Mouse (Mus musculus): Measurements from ENCODE around the gene Gopc. TPM values are rescaled to one million over a fixed set of nuclear protein-coding genes. Genes with fewer than 3 reads are reported as not detected.

Gene Gopc
- polyA plus RNA-seq, 1 experiment from 2014 or later: 16.2 TPM

- no peak for ATAC-seq (ENCODE audit: insufficient number of reproducible peaks, low FRiP score, low TSS enrichment, low read depth)
- no peak for DNase-seq (ENCODE audit: low spot score)
These were observed 16.8 kb upstream of the Gopc start for GRCm38 (mm10) chr10:52398715-52399114.

GRCm38 (mm10) chr10:52396647-52397046 is 14.7 kb upstream of the Gopc start:
- WGBS: 89% methylated on average over 3 of the region's 3 CpGs
- DNase-seq (ENCODE audit: low spot score) (no peak), ATAC-seq (ENCODE audit: insufficient number of reproducible peaks, low FRiP score, low TSS enrichment, low read depth) (no peak)
- H3K9ac ChIP-seq (ENCODE audit: low read length): no peak overlapping the region
- no peak overlapping the region for H3K27ac ChIP-seq (replicated peaks; ENCODE audit: low read depth, low read length)
- H3K4me3 ChIP-seq (ENCODE audit: low read depth, low read length): no peak overlapping the region
- no peaks in the 10 kb centered on the region for H3K36me3 ChIP-seq (ENCODE audit: control insufficient read depth, insufficient read depth, low read length)
- no peak overlapping the region for H3K4me2 ChIP-seq (ENCODE audit: low read depth, severe bottlenecking)
- H3K9me3 ChIP-seq (ENCODE audit: control insufficient read depth, low read length): no peaks in the 10 kb centered on the region
- no peaks in the 10 kb centered on the region for H3K4me1 ChIP-seq (ENCODE audit: control insufficient read depth, insufficient read depth, low read length)
- no peaks in the 10 kb centered on the region for H3K27me3 ChIP-seq (ENCODE audit: control insufficient read depth, insufficient read depth, low read length)

More at GRCm38 (mm10) chr10:52398715-52399114, 16.8 kb upstream of the Gopc start:
- Histone ChIP-seq H3K27ac (replicated peaks; ENCODE audit: low read depth, low read length) (no peak overlapping the region), H3K4me1 (ENCODE audit: control insufficient read depth, insufficient read depth, low read length) (no peaks in the 10 kb centered on the region), H3K27me3 (ENCODE audit: control insufficient read depth, insufficient read depth, low read length) (no peaks in the 10 kb centered on the region), H3K9ac (ENCODE audit: low read length) (no peak overlapping the region), H3K4me3 (ENCODE audit: low read depth, low read length) (no peak overlapping the region), H3K9me3 (ENCODE audit: control insufficient read depth, low read length) (no peaks in the 10 kb centered on the region), H3K4me2 (ENCODE audit: low read depth, severe bottlenecking) (no peak overlapping the region), H3K36me3 (ENCODE audit: control insufficient read depth, insufficient read depth, low read length) (no peaks in the 10 kb centered on the region)
- whole genome bisulfite sequencing: 85% methylated on average over 2 of the region's 2 CpGs

- no peak overlapping the region for H3K4me2 ChIP-seq (ENCODE audit: low read depth, severe bottlenecking)
- no peak overlapping the region for H3K4me3 ChIP-seq (ENCODE audit: low read depth, low read length)
- H3K27ac ChIP-seq (replicated peaks; ENCODE audit: low read depth, low read length): no peak overlapping the region
- no peak for DNase-seq (ENCODE audit: low spot score)
- WGBS: 86% methylated on average over 2 of the region's 2 CpGs
- H3K36me3 ChIP-seq (ENCODE audit: control insufficient read depth, insufficient read depth, low read length): no peaks in the 10 kb centered on the region
- no peaks in the 10 kb centered on the region for H3K9me3 ChIP-seq (ENCODE audit: control insufficient read depth, low read length)
- no peaks in the 10 kb centered on the region for H3K27me3 ChIP-seq (ENCODE audit: control insufficient read depth, insufficient read depth, low read length)
- ATAC-seq (ENCODE audit: insufficient number of reproducible peaks, low FRiP score, low TSS enrichment, low read depth): no peak
- no peak overlapping the region for H3K9ac ChIP-seq (ENCODE audit: low read length)
- H3K4me1 ChIP-seq (ENCODE audit: control insufficient read depth, insufficient read depth, low read length): 0 out of 2 replicates have a peak, but pooled peaks cover 3% of the 10 kb centered on the region
These were observed 9.3 kb upstream of the Gopc start for GRCm38 (mm10) chr10:52391208-52391607.

GRCm38 (mm10) chr10:52389438-52389837 is 7.5 kb upstream of the Gopc start:
- no peaks in the 10 kb centered on the region for H3K36me3 ChIP-seq (ENCODE audit: control insufficient read depth, insufficient read depth, low read length)
- no peaks in the 10 kb centered on the region for H3K27me3 ChIP-seq (ENCODE audit: control insufficient read depth, insufficient read depth, low read length)
- WGBS: 53% methylated on average over 3 of the region's 3 CpGs
- DNase-seq (ENCODE audit: low spot score) (no peak), ATAC-seq (ENCODE audit: insufficient number of reproducible peaks, low FRiP score, low TSS enrichment, low read depth) (no peak)
- H3K27ac ChIP-seq (replicated peaks; ENCODE audit: low read depth, low read length): no peak overlapping the region
- H3K9ac ChIP-seq (ENCODE audit: low read length): no peak overlapping the region
- H3K9me3 ChIP-seq (ENCODE audit: control insufficient read depth, low read length): no peaks in the 10 kb centered on the region
- no peak overlapping the region for H3K4me3 ChIP-seq (ENCODE audit: low read depth, low read length)
- H3K4me2 ChIP-seq (ENCODE audit: low read depth, severe bottlenecking): no peak overlapping the region
- H3K4me1 ChIP-seq (ENCODE audit: control insufficient read depth, insufficient read depth, low read length): 0 out of 2 replicates have a peak, but pooled peaks cover 3% of the 10 kb centered on the region

GRCm38 (mm10) chr10:52388922-52389430 is 7.1 kb upstream of the Gopc start, which contains the start of gene Nepn:
Gene Nepn (plus strand): TSS chr10:52388972.
- Histone ChIP-seq H3K4me2 (ENCODE audit: low read depth, severe bottlenecking) (no peak within 1 kb of the TSS), H3K27me3 (ENCODE audit: control insufficient read depth, insufficient read depth, low read length) (no peaks in the 10 kb centered on the region), H3K4me1 (ENCODE audit: control insufficient read depth, insufficient read depth, low read length) (0 out of 2 replicates have a peak, but pooled peaks cover 3% of the 10 kb centered on the region), H3K9me3 (ENCODE audit: control insufficient read depth, low read length) (no peaks in the 10 kb centered on the region), H3K27ac (replicated peaks; ENCODE audit: low read depth, low read length) (no peak within 1 kb of the TSS), H3K9ac (ENCODE audit: low read length) (0 out of 2 replicates have a peak within 1 kb of the TSS, but pooled peaks have one; percentile 17), H3K4me3 (ENCODE audit: low read depth, low read length) (no peak within 1 kb of the TSS), H3K36me3 (ENCODE audit: control insufficient read depth, insufficient read depth, low read length) (no peaks in the 10 kb centered on the region)
- 70% methylated on average over 5 of the region's 5 CpGs for WGBS
- DNase-seq (ENCODE audit: low spot score): no peak
- ATAC-seq (ENCODE audit: insufficient number of reproducible peaks, low FRiP score, low TSS enrichment, low read depth): no peak

- no peak overlapping the region for H3K27ac ChIP-seq (replicated peaks; ENCODE audit: low read depth, low read length)
- peaks cover 7% of the 10 kb centered on the region; the same call in 1 of the 2 replicates for H3K4me1 ChIP-seq (ENCODE audit: control insufficient read depth, insufficient read depth, low read length)
- no peak for ATAC-seq (ENCODE audit: insufficient number of reproducible peaks, low FRiP score, low TSS enrichment, low read depth)
- no peak overlapping the region for H3K9ac ChIP-seq (ENCODE audit: low read length)
- WGBS: 78% methylated on average over 4 of the region's 4 CpGs
- H3K4me3 ChIP-seq (ENCODE audit: low read depth, low read length): no peak overlapping the region
- H3K9me3 ChIP-seq (ENCODE audit: control insufficient read depth, low read length): no peaks in the 10 kb centered on the region
- no peak overlapping the region for H3K4me2 ChIP-seq (ENCODE audit: low read depth, severe bottlenecking)
- no peak for DNase-seq (ENCODE audit: low spot score)
- H3K27me3 ChIP-seq (ENCODE audit: control insufficient read depth, insufficient read depth, low read length): no peaks in the 10 kb centered on the region
- no peaks in the 10 kb centered on the region for H3K36me3 ChIP-seq (ENCODE audit: control insufficient read depth, insufficient read depth, low read length)
These were observed 5.3 kb upstream of the Gopc start for GRCm38 (mm10) chr10:52387192-52387591.

- WGBS: 50% methylated on average over 8 of the region's 8 CpGs
- H3K4me1 ChIP-seq (ENCODE audit: control insufficient read depth, insufficient read depth, low read length): peaks cover 7% of the 10 kb centered on the region; the same call in 1 of the 2 replicates
These were observed 3.1 kb upstream of the Gopc start for GRCm38 (mm10) chr10:52384823-52385610.

GRCm38 (mm10) chr10:52383522-52383921 is 1.6 kb upstream of the Gopc start:
- peaks cover 8% of the 10 kb centered on the region; the same call in 1 of the 2 replicates for H3K4me1 ChIP-seq (ENCODE audit: control insufficient read depth, insufficient read depth, low read length)
- 92% methylated on average over 1 of the region's 1 CpGs for WGBS
- H3K9ac ChIP-seq (ENCODE audit: low read length): no peak overlapping the region
- ATAC-seq (ENCODE audit: insufficient number of reproducible peaks, low FRiP score, low TSS enrichment, low read depth) (no peak), DNase-seq (ENCODE audit: low spot score) (no peak)
- no peaks in the 10 kb centered on the region for H3K9me3 ChIP-seq (ENCODE audit: control insufficient read depth, low read length)
- H3K27ac ChIP-seq (replicated peaks; ENCODE audit: low read depth, low read length): no peak overlapping the region
- no peaks in the 10 kb centered on the region for H3K36me3 ChIP-seq (ENCODE audit: control insufficient read depth, insufficient read depth, low read length)
- no peak overlapping the region for H3K4me3 ChIP-seq (ENCODE audit: low read depth, low read length)
- no peak overlapping the region for H3K4me2 ChIP-seq (ENCODE audit: low read depth, severe bottlenecking)
- no peaks in the 10 kb centered on the region for H3K27me3 ChIP-seq (ENCODE audit: control insufficient read depth, insufficient read depth, low read length)

More at GRCm38 (mm10) chr10:52384823-52385610, 3.1 kb upstream of the Gopc start:
- H3K4me3 ChIP-seq (ENCODE audit: low read depth, low read length): no peak overlapping the region
- no peak overlapping the region for H3K9ac ChIP-seq (ENCODE audit: low read length)
- H3K27ac ChIP-seq (replicated peaks; ENCODE audit: low read depth, low read length): no peak overlapping the region
- ATAC-seq (ENCODE audit: insufficient number of reproducible peaks, low FRiP score, low TSS enrichment, low read depth): no peak
- peak; percentile 59 for DNase-seq (ENCODE audit: low spot score)
- no peaks in the 10 kb centered on the region for H3K27me3 ChIP-seq (ENCODE audit: control insufficient read depth, insufficient read depth, low read length)
- H3K36me3 ChIP-seq (ENCODE audit: control insufficient read depth, insufficient read depth, low read length): no peaks in the 10 kb centered on the region
- H3K4me2 ChIP-seq (ENCODE audit: low read depth, severe bottlenecking): no peak overlapping the region
- H3K9me3 ChIP-seq (ENCODE audit: control insufficient read depth, low read length): no peaks in the 10 kb centered on the region
